Comparison of ENCODE assay signal across 8 mouse cellular contexts in the genomic region with DNA sequence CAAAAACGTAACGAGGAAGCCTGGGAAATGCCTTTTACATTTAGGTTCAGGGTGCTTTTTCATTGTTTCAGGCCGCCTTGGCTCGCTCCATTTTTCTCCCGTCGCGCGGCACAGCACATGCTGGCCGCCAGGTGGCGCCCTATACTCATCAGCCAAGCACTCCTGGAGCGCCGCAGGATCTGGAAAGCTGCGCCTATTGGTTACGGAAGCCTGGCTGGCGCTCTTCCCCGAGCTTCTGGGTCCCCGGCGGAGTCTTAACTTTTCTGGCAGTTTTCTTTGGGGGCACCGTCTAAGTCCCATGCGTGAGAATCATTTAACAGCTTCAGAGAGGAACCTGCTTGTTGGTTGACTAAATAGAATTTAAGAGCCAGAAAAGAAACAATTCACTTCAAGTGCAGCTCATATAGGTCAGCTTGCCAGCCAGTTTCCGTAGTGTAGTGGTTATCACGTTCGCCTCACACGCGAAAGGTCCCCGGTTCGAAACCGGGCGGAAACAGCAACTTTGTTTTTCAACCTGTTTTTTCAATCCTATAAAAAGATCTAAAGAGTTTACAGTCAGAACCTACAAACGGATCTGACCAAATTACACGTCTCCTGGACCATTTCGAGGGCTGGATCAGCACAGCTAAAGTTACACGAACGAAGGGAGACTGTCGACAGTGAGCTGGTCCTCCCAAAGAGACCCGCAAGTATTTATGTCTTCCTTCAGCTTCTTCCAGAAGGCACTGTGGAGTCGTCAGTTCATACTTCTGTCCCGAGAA. TPM values are rescaled to one million over a fixed set of nuclear protein-coding genes. Genes with fewer than 3 reads are reported as not detected.
DNase-seq lines count a peak whose midpoint lies in the region; ATAC-seq and TF ChIP-seq lines count a peak whose summit lies in the region.

No protein-coding gene starts in this region.

- peak overlapping the region; percentile 76 for H3K4me2 ChIP-seq in intestine, postnatal 0 days (replicated peaks; ENCODE audit: low read depth)

- H3K27ac ChIP-seq in embryonic facial prominence, embryonic 10.5 days (replicated peaks): peak overlapping the region; percentile 86
- peak overlapping the region; percentile 80 for H3K27ac ChIP-seq in intestine, postnatal 0 days (ENCODE audit: low read depth, low read length)
- peak overlapping the region; percentile 85 for H3K27ac ChIP-seq in midbrain, embryonic 10.5 days (replicated peaks)

- no peaks in the 10 kb centered on the region for H3K36me3 ChIP-seq in embryonic facial prominence, embryonic 10.5 days (replicated peaks)
- no peaks in the 10 kb centered on the region for H3K36me3 ChIP-seq in intestine, postnatal 0 days (ENCODE audit: control insufficient read depth, insufficient read depth)
- H3K36me3 ChIP-seq in midbrain, embryonic 10.5 days: no peaks in the 10 kb centered on the region

- peak overlapping the region; percentile 67 for H3K4me3 ChIP-seq in embryonic facial prominence, embryonic 10.5 days
- H3K4me3 ChIP-seq in intestine, postnatal 0 days (ENCODE audit: low read depth, low read length): peak overlapping the region; percentile 68
- H3K4me3 ChIP-seq in midbrain, embryonic 10.5 days: peak overlapping the region; percentile 64

- TF ChIP-seq CTCF in intestine, postnatal 0 days (IDR thresholded peaks at IDR 0.05; ENCODE audit: low read depth): peak; percentile 98

- H3K27me3 ChIP-seq in embryonic facial prominence, embryonic 10.5 days (replicated peaks; ENCODE audit: low read depth, poor library complexity, severe bottlenecking): no peaks in the 10 kb centered on the region
- no peaks in the 10 kb centered on the region for H3K27me3 ChIP-seq in intestine, postnatal 0 days (replicated peaks; ENCODE audit: control insufficient read depth, insufficient read depth, low read length)
- peaks cover 6% of the 10 kb centered on the region; the same call in 1 of the 2 replicates for H3K27me3 ChIP-seq in midbrain, embryonic 10.5 days (ENCODE audit: low read depth, poor library complexity, severe bottlenecking)

- peak; percentile 94 for DNase-seq in adrenal gland, postnatal 14 days
- peak; percentile 95 for DNase-seq in embryonic facial prominence, embryonic 10.5 days (ENCODE audit: low spot score)
- DNase-seq in left cerebral cortex, postnatal 36 days (ENCODE audit: low spot score in 2 of 2): peak; percentile 93 to 96
- peak; percentile 94 for DNase-seq in midbrain, embryonic 10.5 days (ENCODE audit: low spot score)
- peak; percentile 91 to 93 for DNase-seq in right cerebral cortex, postnatal 36 days (ENCODE audit: low spot score in 2 of 2)
- DNase-seq in urinary bladder, postnatal 4 days (ENCODE audit: low spot score in 2 of 2): peak; percentile 88 to 89

- H3K4me1 ChIP-seq in embryonic facial prominence, embryonic 10.5 days: peaks cover 20% of the 10 kb centered on the region
- H3K4me1 ChIP-seq in intestine, postnatal 0 days (replicated peaks; ENCODE audit: control insufficient read depth, insufficient read depth, low read length): no peaks in the 10 kb centered on the region
- H3K4me1 ChIP-seq in midbrain, embryonic 10.5 days: peaks cover 35% of the 10 kb centered on the region

- H3K9ac ChIP-seq in intestine, postnatal 0 days (ENCODE audit: low read depth, low read length): peak overlapping the region; percentile 50

- peak; percentile 75 for ATAC-seq in granulocyte monocyte progenitor cell, adult 5-6 weeks (replicated peaks; ENCODE audit: poor library complexity, severe bottlenecking)
- peak; percentile 84 for ATAC-seq in intestine, postnatal 0 days

- WGBS in embryonic facial prominence, embryonic 10.5 days: under 1% methylated on average over 38 of the region's 38 CpGs
- under 1% methylated on average over 38 of the region's 38 CpGs for WGBS in intestine, postnatal 0 days
- WGBS in midbrain, embryonic 10.5 days: under 1% methylated on average over 38 of the region's 38 CpGs

- no peaks in the 10 kb centered on the region for H3K9me3 ChIP-seq in embryonic facial prominence, embryonic 10.5 days
- H3K9me3 ChIP-seq in intestine, postnatal 0 days (ENCODE audit: control insufficient read depth): no peaks in the 10 kb centered on the region
- no peaks in the 10 kb centered on the region for H3K9me3 ChIP-seq in midbrain, embryonic 10.5 days (replicated peaks)

- intact Hi-C loops in left cerebral cortex, postnatal 36 days (cut with DNase I): loop anchor here (10.0 kb wide), 3 partner anchors 144 to 304 kb away; partner anchors contain the start of genes Adamts4, Ndufs2, Tstd1 and Usf1

RNA-seq across cellular contexts. Expression of gene Cfap126, which starts 2.5 kb away (rescaled TPM):
- 0.71 and 1.9 TPM in 2 replicates for total RNA-seq in adrenal gland, postnatal 14 days (2021)
- 1.1 and 2.0 TPM in 2 replicates for polyA plus RNA-seq in embryonic facial prominence, embryonic 10.5 days (2016; fragmentation: Nextera tagmentation; extraction: Ambion mirVana)
- total RNA-seq in granulocyte monocyte progenitor cell, adult 5-6 weeks (2014; fragmentation: Nextera tagmentation): 1.7 and 3.8 TPM in 2 replicates
- total RNA-seq in granulocyte monocyte progenitor cell, adult 5-6 weeks (2017): 0.47 and 1.5 TPM in 2 replicates
- 1.9 and 2.9 TPM in 2 replicates for polyA plus RNA-seq in intestine, postnatal 0 days (2015; fragmentation: Nextera tagmentation; extraction: Ambion mirVana)
- total RNA-seq in left cerebral cortex, postnatal 36 days (2021): 1 to 10 TPM in 1 of 2 experiments, not detected in 1; 1.1 TPM
- 2.8 and 2.9 TPM in 2 replicates for polyA plus RNA-seq in midbrain, embryonic 10.5 days (2016; fragmentation: Nextera tagmentation; extraction: Ambion mirVana)

RNA-seq across cellular contexts. Expression of gene Sdhc, which starts 39.2 kb away (rescaled TPM):
- 733 and 773 TPM in 2 replicates for total RNA-seq in adrenal gland, postnatal 14 days (2021)
- polyA plus RNA-seq in embryonic facial prominence, embryonic 10.5 days (2016; fragmentation: Nextera tagmentation; extraction: Ambion mirVana): 260 and 264 TPM in 2 replicates
- 119 and 151 TPM in 2 replicates for total RNA-seq in granulocyte monocyte progenitor cell, adult 5-6 weeks (2014; fragmentation: Nextera tagmentation)
- 110 and 112 TPM in 2 replicates for total RNA-seq in granulocyte monocyte progenitor cell, adult 5-6 weeks (2017)
- 439 and 453 TPM in 2 replicates for polyA plus RNA-seq in intestine, postnatal 0 days (2015; fragmentation: Nextera tagmentation; extraction: Ambion mirVana)
- total RNA-seq in left cerebral cortex, postnatal 36 days (2021): 100 to 1,000 TPM; 200 to 204 TPM
- polyA plus RNA-seq in midbrain, embryonic 10.5 days (2016; fragmentation: Nextera tagmentation; extraction: Ambion mirVana): 301 and 309 TPM in 2 replicates

RNA-seq across cellular contexts. Expression of gene Mpz, which starts 39.3 kb away (rescaled TPM):
- total RNA-seq in adrenal gland, postnatal 14 days (2021): 1.5 and 3.2 TPM in 2 replicates
- polyA plus RNA-seq in embryonic facial prominence, embryonic 10.5 days (2016; fragmentation: Nextera tagmentation; extraction: Ambion mirVana): 0.48 and 0.91 TPM in 2 replicates
- 2.0 TPM in 1 of 2 replicates, not detected in the other for total RNA-seq in granulocyte monocyte progenitor cell, adult 5-6 weeks (2014; fragmentation: Nextera tagmentation)
- not detected in 2 replicates for total RNA-seq in granulocyte monocyte progenitor cell, adult 5-6 weeks (2017)
- polyA plus RNA-seq in intestine, postnatal 0 days (2015; fragmentation: Nextera tagmentation; extraction: Ambion mirVana): 0.80 and 1.1 TPM in 2 replicates
- total RNA-seq in left cerebral cortex, postnatal 36 days (2021): not detected
- polyA plus RNA-seq in midbrain, embryonic 10.5 days (2016; fragmentation: Nextera tagmentation; extraction: Ambion mirVana): 0.26 TPM in 1 of 2 replicates, not detected in the other

RNA-seq across cellular contexts. Expression of gene Fcgr3, which starts 46.5 kb away (rescaled TPM):
- total RNA-seq in adrenal gland, postnatal 14 days (2021): 8.1 and 10.3 TPM in 2 replicates
- polyA plus RNA-seq in embryonic facial prominence, embryonic 10.5 days (2016; fragmentation: Nextera tagmentation; extraction: Ambion mirVana): 3.8 and 5.5 TPM in 2 replicates
- 274 and 310 TPM in 2 replicates for total RNA-seq in granulocyte monocyte progenitor cell, adult 5-6 weeks (2014; fragmentation: Nextera tagmentation)
- 498 and 520 TPM in 2 replicates for total RNA-seq in granulocyte monocyte progenitor cell, adult 5-6 weeks (2017)
- 13.9 and 15.8 TPM in 2 replicates for polyA plus RNA-seq in intestine, postnatal 0 days (2015; fragmentation: Nextera tagmentation; extraction: Ambion mirVana)
- total RNA-seq in left cerebral cortex, postnatal 36 days (2021): 10 to 100 TPM in 1 of 2 experiments, 1 to 10 TPM in 1; 9.0 to 13.6 TPM
- 5.5 and 7.8 TPM in 2 replicates for polyA plus RNA-seq in midbrain, embryonic 10.5 days (2016; fragmentation: Nextera tagmentation; extraction: Ambion mirVana)

Comparison
In these comparisons a context has a peak if more than half of its experiments do, and no peak if none do; other contexts are left out.
1. Peak in every context shown above with its lines: DNase-seq, ATAC-seq, H3K4me3 ChIP-seq and H3K27ac ChIP-seq.